Mouse (Mus musculus): ENCODE data around the gene Nelfe. TPM values are rescaled to one million over a fixed set of nuclear protein-coding genes. Genes with fewer than 3 reads are reported as not detected.

The Nelfe gene
- polyA plus RNA-seq, 1 experiment: 75.1 TPM

DNA sequence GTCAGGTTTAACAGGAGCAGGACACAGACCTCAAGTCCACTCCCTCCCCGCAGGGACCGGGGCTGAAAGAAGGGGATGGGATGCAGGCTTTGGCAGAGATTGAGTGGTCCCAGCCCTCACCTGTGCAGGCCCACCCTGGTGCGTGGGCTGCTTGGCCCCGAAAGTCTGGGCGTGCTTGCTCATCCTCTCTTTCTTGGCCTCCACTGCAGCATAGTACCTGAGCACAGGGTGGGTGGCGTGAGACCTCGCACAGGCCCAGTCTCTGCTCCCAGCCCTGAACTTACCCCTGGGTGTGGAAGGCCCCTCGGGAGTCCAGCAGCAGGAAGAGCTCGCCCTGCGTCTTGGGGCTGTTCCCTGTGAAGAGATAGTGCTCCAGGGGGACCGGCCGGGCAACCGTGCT, 5.3 kb upstream of the Nelfe start:
- Histone ChIP-seq H3K27me3 (ENCODE audit: control insufficient read depth, insufficient read depth, insufficient read length) (no peaks in the 10 kb centered on the region), H3K79me2 (ENCODE audit: control insufficient read depth, insufficient read depth) (peaks cover 7% of the 10 kb centered on the region), H3K36me3 (ENCODE audit: control insufficient read depth, insufficient read depth) (peaks cover 19% of the 10 kb centered on the region), H3K79me3 (ENCODE audit: low read depth) (peaks cover 4% of the 10 kb centered on the region), H3ac (ENCODE audit: control insufficient read depth, insufficient read length, low read depth) (no peak overlapping the region), H3K4me3 (ENCODE audit: insufficient read depth, poor library complexity, severe bottlenecking) (no peak overlapping the region)
- TF ChIP-seq CTCF (IDR thresholded peaks at IDR 0.05; ENCODE audit: control insufficient read depth, insufficient read depth, insufficient read length) (no peak), CEBPB (IDR thresholded peaks at IDR 0.05; ENCODE audit: low read depth) (no peak), USF1 (IDR thresholded peaks at IDR 0.05; ENCODE audit: low read depth) (no peak), MAX (IDR thresholded peaks at IDR 0.05) (no peak), MYOG (IDR thresholded peaks at IDR 0.05; ENCODE audit: control insufficient read depth, extremely low read depth, insufficient read length) (no peak), FOSL1 (IDR thresholded peaks at IDR 0.05; ENCODE audit: insufficient read depth, low read length, poor library complexity, severe bottlenecking) (no peak), MYOD1 (IDR thresholded peaks at IDR 0.05; ENCODE audit: control insufficient read depth, insufficient read length, low read depth) (no peak)

DNA sequence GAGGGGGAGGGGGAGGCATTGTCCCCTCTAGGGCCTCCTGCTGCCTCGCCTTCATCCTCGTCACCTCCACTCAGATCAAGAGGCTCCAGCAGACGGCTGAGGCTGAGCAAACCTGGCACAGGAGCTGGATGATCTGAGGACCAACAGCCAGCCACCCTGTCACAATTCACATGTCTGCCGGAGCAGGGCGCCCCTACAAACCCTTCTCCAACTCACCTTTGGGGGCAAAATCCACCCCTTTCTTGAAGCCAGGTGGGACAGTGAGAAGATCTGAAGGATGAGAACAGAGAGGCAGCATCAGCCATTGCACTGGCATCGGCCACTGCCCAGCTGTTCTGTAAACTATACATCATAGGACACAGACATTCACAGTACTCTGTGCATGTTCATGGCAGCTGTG, 3.0 kb upstream of the Nelfe start:
- Histone ChIP-seq H3K4me3 (ENCODE audit: insufficient read depth, poor library complexity, severe bottlenecking) (no peak overlapping the region), H3K36me3 (ENCODE audit: control insufficient read depth, insufficient read depth) (peaks cover 24% of the 10 kb centered on the region), H3K27me3 (ENCODE audit: control insufficient read depth, insufficient read depth, insufficient read length) (no peaks in the 10 kb centered on the region), H3K79me2 (ENCODE audit: control insufficient read depth, insufficient read depth) (peaks cover 28% of the 10 kb centered on the region), H3K79me3 (ENCODE audit: low read depth) (peaks cover 16% of the 10 kb centered on the region), H3ac (ENCODE audit: control insufficient read depth, insufficient read length, low read depth) (no peak overlapping the region)
- TF ChIP-seq USF1 (IDR thresholded peaks at IDR 0.05; ENCODE audit: low read depth) (no peak), CEBPB (IDR thresholded peaks at IDR 0.05; ENCODE audit: low read depth) (no peak), MAX (IDR thresholded peaks at IDR 0.05) (no peak), MYOG (IDR thresholded peaks at IDR 0.05; ENCODE audit: control insufficient read depth, extremely low read depth, insufficient read length) (no peak), FOSL1 (IDR thresholded peaks at IDR 0.05; ENCODE audit: insufficient read depth, low read length, poor library complexity, severe bottlenecking) (no peak), MYOD1 (IDR thresholded peaks at IDR 0.05; ENCODE audit: control insufficient read depth, insufficient read length, low read depth) (no peak), CTCF (IDR thresholded peaks at IDR 0.05; ENCODE audit: control insufficient read depth, insufficient read depth, insufficient read length) (no peak)

DNA sequence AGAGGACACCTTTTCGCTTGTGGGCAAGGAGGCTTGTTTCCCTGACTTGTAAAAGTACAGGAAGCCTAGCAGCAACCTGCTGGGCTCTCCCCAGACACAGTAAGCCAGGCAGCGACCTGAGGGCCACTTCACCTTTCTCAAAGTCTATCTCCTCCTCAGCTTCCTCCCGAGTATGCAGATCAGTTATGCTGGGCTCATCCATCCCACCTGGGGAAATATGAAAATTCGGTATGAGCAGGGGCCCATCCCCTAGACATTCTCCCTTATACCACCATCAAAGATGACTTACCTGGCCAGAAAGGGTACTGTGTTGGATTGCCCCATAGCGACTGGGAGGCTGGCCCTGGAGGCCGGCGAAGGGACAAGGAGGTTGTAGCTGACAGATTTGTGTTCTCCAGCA, 2.6 kb upstream of the Nelfe start:
- Histone ChIP-seq H3K36me3 (ENCODE audit: control insufficient read depth, insufficient read depth) (peaks cover 28% of the 10 kb centered on the region), H3K79me3 (ENCODE audit: low read depth) (peaks cover 16% of the 10 kb centered on the region), H3K4me3 (ENCODE audit: insufficient read depth, poor library complexity, severe bottlenecking) (no peak overlapping the region), H3K79me2 (ENCODE audit: control insufficient read depth, insufficient read depth) (peaks cover 31% of the 10 kb centered on the region), H3ac (ENCODE audit: control insufficient read depth, insufficient read length, low read depth) (no peak overlapping the region), H3K27me3 (ENCODE audit: control insufficient read depth, insufficient read depth, insufficient read length) (no peaks in the 10 kb centered on the region)
- TF ChIP-seq CEBPB (IDR thresholded peaks at IDR 0.05; ENCODE audit: low read depth) (no peak), MYOG (IDR thresholded peaks at IDR 0.05; ENCODE audit: control insufficient read depth, extremely low read depth, insufficient read length) (no peak), CTCF (IDR thresholded peaks at IDR 0.05; ENCODE audit: control insufficient read depth, insufficient read depth, insufficient read length) (no peak), MAX (IDR thresholded peaks at IDR 0.05) (no peak), FOSL1 (IDR thresholded peaks at IDR 0.05; ENCODE audit: insufficient read depth, low read length, poor library complexity, severe bottlenecking) (no peak), USF1 (IDR thresholded peaks at IDR 0.05; ENCODE audit: low read depth) (no peak), MYOD1 (IDR thresholded peaks at IDR 0.05; ENCODE audit: control insufficient read depth, insufficient read length, low read depth) (no peak)

DNA sequence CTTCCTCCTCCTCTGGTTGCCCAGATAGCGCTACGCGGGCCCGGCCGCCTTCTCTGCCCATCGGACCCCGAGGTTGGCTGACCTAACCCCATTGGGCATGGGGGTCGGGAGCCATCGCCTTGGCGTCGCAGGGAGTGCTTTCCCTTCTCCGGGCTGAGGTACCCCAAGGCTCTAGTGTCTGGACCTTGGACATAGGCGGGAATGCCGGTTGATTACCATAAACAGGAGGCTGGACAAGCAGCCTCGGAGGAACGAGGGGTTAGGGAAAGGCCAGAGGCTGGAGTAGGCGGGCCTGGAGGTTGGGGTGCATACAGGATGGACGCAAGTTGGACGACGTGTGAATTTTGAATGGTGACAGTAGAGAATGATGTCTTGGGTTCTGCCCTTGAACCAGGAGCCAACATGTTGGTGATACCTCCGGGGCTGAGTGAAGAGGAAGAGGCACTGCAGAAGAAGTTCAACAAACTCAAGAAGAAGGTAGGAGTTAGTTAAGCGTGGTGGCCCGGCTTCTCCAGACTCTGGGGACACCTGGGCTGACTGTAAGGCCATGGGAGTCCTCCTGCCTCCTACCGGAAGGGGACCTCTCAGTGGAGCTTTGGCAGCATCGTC, 430 bp downstream of the Nelfe start:
- no peaks in the 10 kb centered on the region for H3K27me3 ChIP-seq (ENCODE audit: control insufficient read depth, insufficient read depth, insufficient read length)
- peaks cover 16% of the 10 kb centered on the region for H3K79me3 ChIP-seq (ENCODE audit: low read depth)
- peak overlapping the region; percentile 99 for H3K4me3 ChIP-seq (ENCODE audit: insufficient read depth, poor library complexity, severe bottlenecking)
- peak overlapping the region; percentile 90 for H3ac ChIP-seq (ENCODE audit: control insufficient read depth, insufficient read length, low read depth)
- peaks cover 38% of the 10 kb centered on the region for H3K36me3 ChIP-seq (ENCODE audit: control insufficient read depth, insufficient read depth)
- H3K79me2 ChIP-seq (ENCODE audit: control insufficient read depth, insufficient read depth): peaks cover 31% of the 10 kb centered on the region
- TF ChIP-seq CTCF (IDR thresholded peaks at IDR 0.05; ENCODE audit: control insufficient read depth, insufficient read depth, insufficient read length) (no peak), MYOD1 (IDR thresholded peaks at IDR 0.05; ENCODE audit: control insufficient read depth, insufficient read length, low read depth) (no peak), CEBPB (IDR thresholded peaks at IDR 0.05; ENCODE audit: low read depth) (no peak), MAX (IDR thresholded peaks at IDR 0.05) (no peak), FOSL1 (IDR thresholded peaks at IDR 0.05; ENCODE audit: insufficient read depth, low read length, poor library complexity, severe bottlenecking) (no peak), MYOG (IDR thresholded peaks at IDR 0.05; ENCODE audit: control insufficient read depth, extremely low read depth, insufficient read length) (no peak), USF1 (IDR thresholded peaks at IDR 0.05; ENCODE audit: low read depth) (no peak)

- Histone ChIP-seq H3K79me2 (ENCODE audit: control insufficient read depth, insufficient read depth) (peaks cover 31% of the 10 kb centered on the region), H3K79me3 (ENCODE audit: low read depth) (peaks cover 16% of the 10 kb centered on the region), H3ac (ENCODE audit: control insufficient read depth, insufficient read length, low read depth) (no peak overlapping the region), H3K36me3 (ENCODE audit: control insufficient read depth, insufficient read depth) (peaks cover 51% of the 10 kb centered on the region), H3K27me3 (ENCODE audit: control insufficient read depth, insufficient read depth, insufficient read length) (no peaks in the 10 kb centered on the region), H3K4me3 (ENCODE audit: insufficient read depth, poor library complexity, severe bottlenecking) (no peak overlapping the region)
- TF ChIP-seq MYOG (IDR thresholded peaks at IDR 0.05; ENCODE audit: control insufficient read depth, extremely low read depth, insufficient read length): no peak
Measured at GRCm38 (mm10) chr17:34853511-34853910, 3.3 kb downstream of the Nelfe start.

GRCm38 (mm10) chr17:34854761-34855160, 4.6 kb downstream of the Nelfe start:
- TF ChIP-seq USF1 (IDR thresholded peaks at IDR 0.05; ENCODE audit: low read depth) (no peak), FOSL1 (IDR thresholded peaks at IDR 0.05; ENCODE audit: insufficient read depth, low read length, poor library complexity, severe bottlenecking) (no peak), MAX (IDR thresholded peaks at IDR 0.05) (no peak), MYOG (IDR thresholded peaks at IDR 0.05; ENCODE audit: control insufficient read depth, extremely low read depth, insufficient read length) (no peak)
- Histone ChIP-seq H3ac (ENCODE audit: control insufficient read depth, insufficient read length, low read depth) (no peak overlapping the region), H3K36me3 (ENCODE audit: control insufficient read depth, insufficient read depth) (peaks cover 51% of the 10 kb centered on the region), H3K79me2 (ENCODE audit: control insufficient read depth, insufficient read depth) (peaks cover 25% of the 10 kb centered on the region), H3K27me3 (ENCODE audit: control insufficient read depth, insufficient read depth, insufficient read length) (no peaks in the 10 kb centered on the region), H3K79me3 (ENCODE audit: low read depth) (peaks cover 12% of the 10 kb centered on the region), H3K4me3 (ENCODE audit: insufficient read depth, poor library complexity, severe bottlenecking) (no peak overlapping the region)
